Mouse (Mus musculus) kidney, adult 2 months (tissue): ENCODE measurements around the gene Tenm4. TPM values are rescaled to one million over a fixed set of nuclear protein-coding genes. Genes with fewer than 3 reads are reported as not detected.

Experiments
- DNase-seq: peaks from one replicate; pipeline ENCODE4 v3.0.0; 2021
- H3K27ac ChIP-seq: fragments of 200-500 bp; 2 replicates; pipeline ENCODE4 v1.5.1; 2012; ENCODE audit warnings: low read depth, low read length, control low read depth, inconsistent platforms; ENCODE audit not compliant: insufficient read depth
- H3K27me3 ChIP-seq: fragments of 200-500 bp; replicated peaks from 2 replicates; pipeline ENCODE4 v1.6.1; 2012; ENCODE audit warnings: mild to moderate bottlenecking, moderate library complexity, low read length, inconsistent platforms; ENCODE audit not compliant: control insufficient read depth, insufficient read depth
- H3K36me3 ChIP-seq: fragments of 200-500 bp; 2 replicates; pipeline ENCODE4 v1.6.1; 2012; ENCODE audit warnings: mild to moderate bottlenecking, moderate library complexity, low read length, inconsistent platforms; ENCODE audit not compliant: control insufficient read depth, insufficient read depth
- H3K4me1 ChIP-seq: fragments of 200-500 bp; 2 replicates; pipeline ENCODE4 v1.6.1; 2011; ENCODE audit warnings: low read length; ENCODE audit not compliant: control insufficient read depth, insufficient read depth
- H3K4me3 ChIP-seq: fragments of 200-500 bp; 2 replicates; pipeline ENCODE4 v1.5.1; 2011; ENCODE audit warnings: mild to moderate bottlenecking, low read depth, low read length, control low read depth; ENCODE audit not compliant: insufficient read depth
- CTCF ChIP-seq: fragments of 200-500 bp; conservative IDR thresholded peaks from 2 replicates; pipeline ENCODE4 v1.5.1; 2011; ENCODE audit warnings: low read depth, mild to moderate bottlenecking, control low read depth, low read length, moderate library complexity, mixed read lengths; ENCODE audit not compliant: insufficient read depth, insufficient read length
- POLR2A ChIP-seq: fragments of 200-500 bp; IDR thresholded peaks from one replicate; pipeline ENCODE4 v1.6.1; 2011; ENCODE audit warnings: low read depth, low read length, control low read depth
- WGBS: fragments of 180-500 bp; shearing (Covaris S2); methylation state at CpG from one replicate; pipeline ENCODE4 v1.1.7; 2018; 5-methylcytosine and 5-hydroxymethylcytosine counted together
- polyA plus RNA-seq: library from polyadenylated mRNA; depleted of rRNA; stranded (reverse); fragments of >200 nt; gene quantifications from 2 replicates; pipeline ENCODE4 v1.2.3, GENCODE M21; 2012

Tenm4 gene
- polyA plus RNA-seq, 1 experiment, result 3.3 TPM

- WGBS, result 8% methylated on average over 9 of the region's 9 CpGs
- Histone ChIP-seq H3K4me3 (peak overlapping the region; percentile 46), H3K4me1 (no peaks in the 10 kb centered on the region; the same call in 1 of the 2 replicates), H3K36me3 (no peaks in the 10 kb centered on the region), H3K27me3 (peaks cover 7% of the 10 kb centered on the region; the same call in 1 of the 2 replicates), H3K27ac (no peak overlapping the region)
- DNase-seq, result no peak
- no peak for TF ChIP-seq CTCF
- TF ChIP-seq POLR2A, result no peak
Observed at GRCm38 (mm10) chr7:96212224-96212591, 41.2 kb downstream of the Tenm4 start.

- Histone ChIP-seq H3K27me3 (peaks cover 6% of the 10 kb centered on the region; the same call in 1 of the 2 replicates), H3K4me3 (peak overlapping the region; percentile 46), H3K4me1 (no peaks in the 10 kb centered on the region; the same call in 1 of the 2 replicates), H3K27ac (peak overlapping the region; percentile 16; the same call in 1 of the 2 replicates), H3K36me3 (no peaks in the 10 kb centered on the region)
- DNase-seq, result peak; percentile 52
- TF ChIP-seq CTCF (no peak), POLR2A (no peak)
- 2% methylated on average over 48 of the region's 48 CpGs for WGBS
Observed at GRCm38 (mm10) chr7:96212592-96213541, 41.8 kb downstream of the Tenm4 start.

- Histone ChIP-seq H3K27me3 (peaks cover 6% of the 10 kb centered on the region; the same call in 1 of the 2 replicates), H3K4me1 (no peaks in the 10 kb centered on the region; the same call in 1 of the 2 replicates), H3K4me3 (no peak overlapping the region), H3K27ac (no peak overlapping the region), H3K36me3 (no peaks in the 10 kb centered on the region)
- TF ChIP-seq POLR2A (no peak), CTCF (no peak)
- WGBS, result 67% methylated on average over 9 of the region's 10 CpGs
- DNase-seq, result no peak
Observed at GRCm38 (mm10) chr7:96213741-96214140, 42.7 kb downstream of the Tenm4 start.

GRCm38 (mm10) chr7:96214876-96215275 is 43.8 kb downstream of the Tenm4 start:
- H3K4me1 ChIP-seq, result no peaks in the 10 kb centered on the region; the same call in 1 of the 2 replicates
- H3K36me3 ChIP-seq, result no peaks in the 10 kb centered on the region
- H3K27ac ChIP-seq, result no peak overlapping the region
- no peak for DNase-seq
- TF ChIP-seq CTCF, result no peak
- TF ChIP-seq POLR2A, result no peak
- no peak overlapping the region for H3K4me3 ChIP-seq
- 88% methylated on average over 2 of the region's 2 CpGs for WGBS
- peaks cover 6% of the 10 kb centered on the region; the same call in 1 of the 2 replicates for H3K27me3 ChIP-seq

- no peak for DNase-seq
- Histone ChIP-seq H3K4me3 (no peak overlapping the region), H3K27ac (no peak overlapping the region), H3K4me1 (no peaks in the 10 kb centered on the region; the same call in 1 of the 2 replicates), H3K36me3 (no peaks in the 10 kb centered on the region), H3K27me3 (peaks cover 4% of the 10 kb centered on the region; the same call in 1 of the 2 replicates)
- 48% methylated on average over 5 of the region's 5 CpGs for WGBS
- TF ChIP-seq POLR2A, result no peak
- TF ChIP-seq CTCF, result no peak
Observed at GRCm38 (mm10) chr7:96215894-96216509, 45.0 kb downstream of the Tenm4 start.

- H3K27me3 ChIP-seq, result no peaks in the 10 kb centered on the region
- no peak overlapping the region for H3K4me3 ChIP-seq
- DNase-seq, result no peak
- H3K4me1 ChIP-seq, result no peaks in the 10 kb centered on the region
- TF ChIP-seq CTCF, result no peak
- no peak overlapping the region for H3K27ac ChIP-seq
- 34% methylated on average over 2 of the region's 2 CpGs for WGBS
- H3K36me3 ChIP-seq, result no peaks in the 10 kb centered on the region
Observed at GRCm38 (mm10) chr7:96219386-96219785, 48.3 kb downstream of the Tenm4 start.

- 82% methylated on average over 5 of the region's 5 CpGs for WGBS
- no peak for DNase-seq
- H3K36me3 ChIP-seq, result no peaks in the 10 kb centered on the region
- H3K27ac ChIP-seq, result no peak overlapping the region
- no peak overlapping the region for H3K4me3 ChIP-seq
- H3K4me1 ChIP-seq, result no peaks in the 10 kb centered on the region
- H3K27me3 ChIP-seq, result no peaks in the 10 kb centered on the region
- no peak for TF ChIP-seq POLR2A
- no peak for TF ChIP-seq CTCF
Observed at GRCm38 (mm10) chr7:96220647-96221046, 49.6 kb downstream of the Tenm4 start.
